Mouse (Mus musculus) G1E (cell line): ENCODE results near the gene Dpysl4. TPM values are rescaled to one million over a fixed set of nuclear protein-coding genes. Genes with fewer than 3 reads are reported as not detected.

ENCODE experiments used
- ATAC-seq: 2 replicates; pipeline ENCODE4 v1.8.0; 2016; ENCODE audit warnings: mild to moderate bottlenecking; ENCODE audit not compliant: insufficient number of reproducible peaks, poor library complexity, low FRiP score, severe bottlenecking; ENCODE audit errors: extremely low read depth
- DNase-seq: peaks from one replicate; pipeline ENCODE4 v3.0.0; 2012; ENCODE audit warnings: low spot score
- H3K27me3 ChIP-seq: 2 replicates; pipeline ENCODE4 v1.6.1; 2012; ENCODE audit warnings: mild to moderate bottlenecking, low read length, inconsistent platforms; ENCODE audit not compliant: insufficient read depth
- H3K36me3 ChIP-seq: replicated peaks from 2 replicates; pipeline ENCODE3; 2012; ENCODE audit warnings: mild to moderate bottlenecking, inconsistent platforms
- H3K4me1 ChIP-seq: 2 replicates; pipeline ENCODE4 v1.6.1; 2012; ENCODE audit warnings: low read depth, low read length, inconsistent platforms, mixed read lengths; ENCODE audit not compliant: insufficient read depth
- H3K4me3 ChIP-seq: 2 replicates; pipeline ENCODE4 v1.5.1; 2012; ENCODE audit warnings: low read depth, mild to moderate bottlenecking, inconsistent platforms, low read length, moderate library complexity, mixed read lengths
- H3K9me3 ChIP-seq: replicated peaks from 2 replicates; pipeline ENCODE4 v1.6.1; 2012; ENCODE audit warnings: inconsistent platforms
- CTCF ChIP-seq: IDR thresholded peaks from 2 replicates; pipeline ENCODE4 v1.5.1; 2012; ENCODE audit warnings: low read depth, low read length, inconsistent platforms, mixed read lengths
- GATA1 ChIP-seq: IDR thresholded peaks from 2 replicates; pipeline ENCODE4 v1.6.1; 2012; ENCODE audit warnings: borderline replicate concordance, low read length, inconsistent platforms, mixed read lengths
- GATA2 ChIP-seq: IDR thresholded peaks from 2 replicates; pipeline ENCODE4 v1.6.1; 2012; ENCODE audit warnings: low read depth, low read length, inconsistent platforms, borderline replicate concordance
- POLR2AphosphoS5 ChIP-seq: IDR thresholded peaks from 2 replicates; pipeline ENCODE4 v1.6.1; 2012; ENCODE audit warnings: low read depth, low read length, inconsistent platforms; ENCODE audit not compliant: insufficient replicate concordance
- TAL1 ChIP-seq: conservative IDR thresholded peaks from 2 replicates; pipeline ENCODE4 v1.6.1; 2012; ENCODE audit warnings: low read depth, low read length, inconsistent platforms, mixed read lengths
- polyA plus RNA-seq: library from polyadenylated mRNA; stranded (reverse); fragments of >175 nt; gene quantifications from 2 replicates; pipeline ENCODE4 v1.2.3, GENCODE M21; 2012
- total RNA-seq, 2 experiments: library from RNA; stranded (forward) in 1 of 2; stranded (reverse) in 1 of 2; fragments of 200-1000 nt in 1 of 2; fragments of >200 nt in 1 of 2; fragmentation: Nextera tagmentation in 1 of 2; gene quantifications; 2 replicates each; pipeline ENCODE4 v1.2.3; 2014 to 2017

Gene Dpysl4
- total and polyA plus RNA-seq, 3 experiments: 0.05 TPM; not detected in 2

GRCm38 (mm10) chr7:139086195-139087158 is 676 bp downstream of the Dpysl4 start:
- Histone ChIP-seq H3K4me3 (no peak overlapping the region; the same call in 1 of the 2 replicates), H3K27me3 (no peaks in the 10 kb centered on the region), H3K9me3 (peaks cover 67% of the 10 kb centered on the region), H3K36me3 (no peaks in the 10 kb centered on the region), H3K4me1 (no peaks in the 10 kb centered on the region)
- DNase-seq (no peak), ATAC-seq (no peak)
- TF ChIP-seq TAL1: no peak
- TF ChIP-seq CTCF: no peak
- TF ChIP-seq GATA2: no peak
- TF ChIP-seq GATA1: no peak
- no peak for TF ChIP-seq POLR2AphosphoS5

- no peak for DNase-seq
- no peak overlapping the region for H3K4me3 ChIP-seq
- TF ChIP-seq CTCF (no peak), POLR2AphosphoS5 (no peak), TAL1 (no peak), GATA1 (no peak), GATA2 (no peak)
Measured at GRCm38 (mm10) chr7:139087801-139088200, 2.0 kb downstream of the Dpysl4 start.

GRCm38 (mm10) chr7:139089892-139090874 is 4.4 kb downstream of the Dpysl4 start:
- peaks cover 76% of the 10 kb centered on the region for H3K9me3 ChIP-seq
- H3K27me3 ChIP-seq: no peaks in the 10 kb centered on the region
- no peak for ATAC-seq
- H3K4me1 ChIP-seq: no peaks in the 10 kb centered on the region
- DNase-seq: no peak
- H3K36me3 ChIP-seq: no peaks in the 10 kb centered on the region
- TF ChIP-seq GATA2: no peak
- H3K4me3 ChIP-seq: no peak overlapping the region

More at GRCm38 (mm10) chr7:139087801-139088200, 2.0 kb downstream of the Dpysl4 start:
- H3K27me3 ChIP-seq: no peaks in the 10 kb centered on the region
- peaks cover 70% of the 10 kb centered on the region for H3K9me3 ChIP-seq
- no peaks in the 10 kb centered on the region for H3K4me1 ChIP-seq
- no peak; the same call in 1 of the 2 replicates for ATAC-seq
- no peaks in the 10 kb centered on the region for H3K36me3 ChIP-seq

GRCm38 (mm10) chr7:139091681-139092080 is 5.9 kb downstream of the Dpysl4 start:
- TF ChIP-seq GATA1: no peak
- no peak for TF ChIP-seq TAL1
- TF ChIP-seq CTCF: no peak
- no peak for TF ChIP-seq POLR2AphosphoS5
- no peak for TF ChIP-seq GATA2
- Histone ChIP-seq H3K9me3 (peaks cover 75% of the 10 kb centered on the region), H3K4me1 (no peaks in the 10 kb centered on the region), H3K4me3 (no peak overlapping the region), H3K36me3 (no peaks in the 10 kb centered on the region), H3K27me3 (no peaks in the 10 kb centered on the region)
- no peak for ATAC-seq
- DNase-seq: no peak

- DNase-seq (no peak), ATAC-seq (no peak)
- Histone ChIP-seq H3K4me3 (no peak overlapping the region), H3K4me1 (no peaks in the 10 kb centered on the region), H3K36me3 (no peaks in the 10 kb centered on the region), H3K9me3 (peaks cover 81% of the 10 kb centered on the region), H3K27me3 (no peaks in the 10 kb centered on the region)
- TF ChIP-seq GATA1: no peak
- no peak for TF ChIP-seq POLR2AphosphoS5
- TF ChIP-seq CTCF: no peak
- TF ChIP-seq TAL1: no peak
- TF ChIP-seq GATA2: no peak
Measured at GRCm38 (mm10) chr7:139092676-139093075, 6.9 kb downstream of the Dpysl4 start.

GRCm38 (mm10) chr7:139093124-139093523 is 7.3 kb downstream of the Dpysl4 start:
- no peak for TF ChIP-seq GATA1
- TF ChIP-seq GATA2: no peak
- no peak for TF ChIP-seq CTCF
- no peak for TF ChIP-seq TAL1
- TF ChIP-seq POLR2AphosphoS5: no peak
- DNase-seq (no peak), ATAC-seq (no peak)
- no peaks in the 10 kb centered on the region for H3K36me3 ChIP-seq
- no peak overlapping the region for H3K4me3 ChIP-seq
- no peaks in the 10 kb centered on the region for H3K27me3 ChIP-seq
- no peaks in the 10 kb centered on the region for H3K4me1 ChIP-seq
- peaks cover 83% of the 10 kb centered on the region for H3K9me3 ChIP-seq
